Mouse (Mus musculus) colon, adult 2 months (tissue): Measurements from ENCODE around the gene Oxsm. TPM values are rescaled to one million over a fixed set of nuclear protein-coding genes. Genes with fewer than 3 reads are reported as not detected.

Source experiments
- polyA plus RNA-seq: library from polyadenylated mRNA; depleted of rRNA; stranded (reverse); fragments of >200 nt; gene quantifications from 2 replicates; pipeline ENCODE4 v1.2.3, GENCODE M21; 2012; rRNA removed

Oxsm gene
- polyA plus RNA-seq = 8.2 and 8.7 TPM in 2 replicates

DNA sequence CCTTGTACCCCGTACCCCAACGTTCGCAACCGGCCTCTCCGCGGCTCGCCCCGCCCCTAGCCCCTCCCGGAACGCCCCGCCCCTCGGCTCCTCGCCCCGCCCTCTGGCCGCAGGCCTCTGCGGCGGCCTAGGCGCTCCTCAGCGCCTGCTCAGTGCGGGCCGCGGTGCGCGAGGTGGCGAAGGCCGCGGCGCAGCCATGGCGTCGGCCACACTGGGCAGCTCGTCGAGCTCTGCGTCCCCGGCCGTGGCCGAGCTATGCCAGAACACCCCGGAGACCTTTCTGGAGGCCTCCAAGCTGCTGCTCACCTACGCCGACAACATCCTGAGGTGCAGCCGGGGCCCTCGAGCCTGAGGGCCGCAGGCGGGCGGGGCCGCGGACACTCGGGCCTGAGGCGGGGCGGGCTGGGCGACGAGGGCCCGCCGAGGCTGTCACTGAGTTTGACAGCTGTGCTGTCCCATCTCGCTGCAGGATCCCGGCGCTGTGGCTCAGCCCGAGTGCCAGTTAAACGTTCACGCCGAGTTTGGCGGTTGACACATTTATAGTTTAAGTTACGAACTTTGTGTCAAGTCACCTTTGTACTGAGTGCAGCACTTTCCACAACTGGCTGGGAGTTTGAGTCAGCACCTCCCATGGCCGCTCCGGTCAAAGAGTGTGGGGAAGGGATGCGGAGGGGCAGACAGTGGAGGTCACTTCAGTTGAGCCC, at the start of gene Oxsm, which contains the start of gene Ngly1:
Oxsm (minus strand) TSS at position 638 of the 704 bp plus-strand sequence.
Ngly1 (plus strand) TSS at position 110 of the 704 bp plus-strand sequence.

Other genes starting within 250 kb of the Oxsm start
- 71.2 and 86.5 TPM in 2 replicates for gene Ngly1, start 528 bp downstream of the Oxsm start, polyA plus RNA-seq
- gene Top2b, start 115.4 kb upstream of the Oxsm start, polyA plus RNA-seq = 4.5 and 4.9 TPM in 2 replicates